Mouse (Mus musculus): Measurements from ENCODE around the gene Olfr220. TPM values are rescaled to one million over a fixed set of nuclear protein-coding genes. Genes with fewer than 3 reads are reported as not detected.
A peak's percentile ranks its signal among the peaks of the same experiment; 100 is the strongest.

Gene Olfr220
- 0.09 TPM in 1 of 2 replicates, not detected in the other for polyA plus RNA-seq (2015; fragmentation: Nextera tagmentation; extraction: Ambion mirVana)

GRCm38 (mm10) chr1:174441782-174442181, at the start of gene Olfr220:
Gene Olfr220, plus strand, starts transcription at chr1:174442082.
- Histone ChIP-seq H3K4me2 (replicated peaks) (no peak within 1 kb of the TSS), H3K36me3 (no peaks in the 10 kb centered on the region), H3K9ac (no peak within 1 kb of the TSS), H3K27ac (replicated peaks) (no peak within 1 kb of the TSS), H3K9me3 (replicated peaks) (no peaks in the 10 kb centered on the region), H3K4me1 (no peaks in the 10 kb centered on the region), H3K27me3 (no peaks in the 10 kb centered on the region), H3K4me3 (replicated peaks) (no peak within 1 kb of the TSS)
- WGBS = 75% methylated on average over 1 of the region's 1 CpGs
- no peak for ATAC-seq (ENCODE audit: insufficient number of reproducible peaks, low FRiP score, low TSS enrichment, low read depth)

GRCm38 (mm10) chr1:174422959-174423358, 18.9 kb upstream of the Olfr220 start:
- Histone ChIP-seq H3K9me3 (replicated peaks) (no peaks in the 10 kb centered on the region), H3K27ac (replicated peaks) (no peak overlapping the region), H3K36me3 (no peaks in the 10 kb centered on the region), H3K27me3 (no peaks in the 10 kb centered on the region), H3K4me3 (replicated peaks) (no peak overlapping the region), H3K9ac (no peak overlapping the region), H3K4me1 (no peaks in the 10 kb centered on the region), H3K4me2 (replicated peaks) (no peak overlapping the region)
- WGBS = 87% methylated on average over 4 of the region's 4 CpGs
- no peak for ATAC-seq (ENCODE audit: insufficient number of reproducible peaks, low FRiP score, low TSS enrichment, low read depth)

GRCm38 (mm10) chr1:174423764-174424163, 18.1 kb upstream of the Olfr220 start, which contains the start of gene Olfr414:
Gene Olfr414, plus strand, starts transcription at chr1:174424064.
- no peaks in the 10 kb centered on the region for H3K9me3 ChIP-seq (replicated peaks)
- no peaks in the 10 kb centered on the region for H3K4me1 ChIP-seq
- H3K9ac ChIP-seq = no peak within 1 kb of the TSS
- 51% methylated on average over 1 of the region's 1 CpGs for WGBS
- no peaks in the 10 kb centered on the region for H3K36me3 ChIP-seq
- H3K4me3 ChIP-seq (replicated peaks) = no peak within 1 kb of the TSS
- ATAC-seq (ENCODE audit: insufficient number of reproducible peaks, low FRiP score, low TSS enrichment, low read depth) = no peak
- no peak within 1 kb of the TSS for H3K4me2 ChIP-seq (replicated peaks)
- no peaks in the 10 kb centered on the region for H3K27me3 ChIP-seq
- no peak within 1 kb of the TSS for H3K27ac ChIP-seq (replicated peaks)

GRCm38 (mm10) chr1:174426180-174426986, 15.5 kb upstream of the Olfr220 start:
- H3K4me3 ChIP-seq (replicated peaks) = no peak overlapping the region
- WGBS = 44% methylated on average over 3 of the region's 3 CpGs
- H3K27me3 ChIP-seq = no peaks in the 10 kb centered on the region
- H3K4me1 ChIP-seq = no peaks in the 10 kb centered on the region
- no peak overlapping the region for H3K4me2 ChIP-seq (replicated peaks)
- no peak overlapping the region for H3K9ac ChIP-seq
- no peak overlapping the region for H3K27ac ChIP-seq (replicated peaks)
- H3K36me3 ChIP-seq = no peaks in the 10 kb centered on the region
- H3K9me3 ChIP-seq (replicated peaks) = no peaks in the 10 kb centered on the region
- ATAC-seq (ENCODE audit: insufficient number of reproducible peaks, low FRiP score, low TSS enrichment, low read depth) = no peak

GRCm38 (mm10) chr1:174427402-174427801, 14.5 kb upstream of the Olfr220 start:
- H3K9me3 ChIP-seq (replicated peaks) = no peaks in the 10 kb centered on the region
- ATAC-seq (ENCODE audit: insufficient number of reproducible peaks, low FRiP score, low TSS enrichment, low read depth) = no peak
- no peak overlapping the region for H3K9ac ChIP-seq
- no peaks in the 10 kb centered on the region for H3K4me1 ChIP-seq
- no peak overlapping the region for H3K4me2 ChIP-seq (replicated peaks)
- H3K27me3 ChIP-seq = no peaks in the 10 kb centered on the region
- no peak overlapping the region for H3K4me3 ChIP-seq (replicated peaks)
- 76% methylated on average over 1 of the region's 1 CpGs for WGBS
- no peak overlapping the region for H3K27ac ChIP-seq (replicated peaks)
- H3K36me3 ChIP-seq = no peaks in the 10 kb centered on the region

DNA sequence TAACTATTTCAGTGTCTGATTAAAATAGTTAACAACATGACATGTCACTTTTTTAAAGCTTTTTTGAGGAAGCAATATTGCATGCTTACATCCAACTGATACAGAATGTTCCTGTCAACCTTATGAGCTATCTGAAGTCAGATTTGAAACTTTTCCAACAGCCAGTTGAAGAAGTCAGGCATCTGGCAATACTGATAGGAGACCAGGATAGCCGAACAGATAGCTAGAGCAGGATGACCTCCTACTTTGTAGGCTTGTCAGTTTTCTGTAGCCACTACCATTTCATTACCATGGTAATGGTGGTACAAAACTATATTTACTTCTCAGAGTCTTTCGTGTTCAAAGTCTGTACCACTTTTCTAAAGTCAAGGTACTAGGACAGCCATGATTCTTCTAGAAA, 13.5 kb upstream of the Olfr220 start:
- Histone ChIP-seq H3K9ac (no peak overlapping the region), H3K4me1 (no peaks in the 10 kb centered on the region), H3K9me3 (replicated peaks) (no peaks in the 10 kb centered on the region), H3K27ac (replicated peaks) (no peak overlapping the region), H3K27me3 (no peaks in the 10 kb centered on the region), H3K4me3 (replicated peaks) (no peak overlapping the region), H3K4me2 (replicated peaks) (no peak overlapping the region), H3K36me3 (no peaks in the 10 kb centered on the region)
- ATAC-seq (ENCODE audit: insufficient number of reproducible peaks, low FRiP score, low TSS enrichment, low read depth) = no peak
- WGBS = 90% methylated on average over 2 of the region's 2 CpGs

GRCm38 (mm10) chr1:174434121-174434520, 7.8 kb upstream of the Olfr220 start:
- Histone ChIP-seq H3K4me2 (replicated peaks) (no peak overlapping the region), H3K9ac (no peak overlapping the region), H3K27me3 (no peaks in the 10 kb centered on the region), H3K36me3 (no peaks in the 10 kb centered on the region), H3K27ac (replicated peaks) (no peak overlapping the region), H3K4me1 (no peaks in the 10 kb centered on the region), H3K4me3 (replicated peaks) (no peak overlapping the region), H3K9me3 (replicated peaks) (no peaks in the 10 kb centered on the region)
- ATAC-seq (ENCODE audit: insufficient number of reproducible peaks, low FRiP score, low TSS enrichment, low read depth) = no peak
- 60% methylated on average over 1 of the region's 1 CpGs for WGBS

GRCm38 (mm10) chr1:174455100-174455499, 13.2 kb downstream of the Olfr220 start:
- H3K9ac ChIP-seq = no peak overlapping the region
- H3K27ac ChIP-seq (replicated peaks) = no peak overlapping the region
- ATAC-seq (ENCODE audit: insufficient number of reproducible peaks, low FRiP score, low TSS enrichment, low read depth) = no peak
- H3K36me3 ChIP-seq = no peaks in the 10 kb centered on the region
- no peak overlapping the region for H3K4me2 ChIP-seq (replicated peaks)
- no peak overlapping the region for H3K4me3 ChIP-seq (replicated peaks)
- 86% methylated on average over 2 of the region's 2 CpGs for WGBS
- no peaks in the 10 kb centered on the region for H3K9me3 ChIP-seq (replicated peaks)
- no peaks in the 10 kb centered on the region for H3K4me1 ChIP-seq
- H3K27me3 ChIP-seq = no peaks in the 10 kb centered on the region

GRCm38 (mm10) chr1:174465385-174465784, 23.5 kb downstream of the Olfr220 start:
- Histone ChIP-seq H3K4me2 (replicated peaks) (no peak overlapping the region), H3K4me3 (replicated peaks) (no peak overlapping the region), H3K9me3 (replicated peaks) (no peaks in the 10 kb centered on the region), H3K9ac (no peak overlapping the region), H3K27ac (replicated peaks) (no peak overlapping the region), H3K36me3 (no peaks in the 10 kb centered on the region), H3K4me1 (no peaks in the 10 kb centered on the region), H3K27me3 (no peaks in the 10 kb centered on the region)
- 78% methylated on average over 3 of the region's 3 CpGs for WGBS
- no peak for ATAC-seq (ENCODE audit: insufficient number of reproducible peaks, low FRiP score, low TSS enrichment, low read depth)

DNA sequence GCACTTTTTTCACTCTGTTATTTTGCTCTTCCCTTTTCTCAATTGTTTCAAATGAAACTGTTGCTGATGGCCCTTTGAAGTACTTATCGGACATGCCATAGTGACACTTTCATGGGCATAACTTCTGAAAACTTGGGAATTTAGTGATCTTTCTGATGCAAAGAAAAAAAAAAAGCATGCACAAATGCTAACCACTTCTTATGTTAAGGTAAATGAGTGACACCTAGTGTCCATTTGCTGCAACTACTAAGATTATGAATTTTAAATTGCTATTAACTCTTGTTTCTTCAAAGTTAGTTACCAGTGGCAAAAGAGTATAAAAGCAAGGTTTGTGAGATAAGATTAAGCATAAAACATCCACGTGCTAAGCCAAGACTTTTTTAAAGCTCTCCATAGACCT, 24.4 kb downstream of the Olfr220 start:
- Histone ChIP-seq H3K4me3 (replicated peaks) (no peak overlapping the region), H3K27me3 (no peaks in the 10 kb centered on the region), H3K36me3 (no peaks in the 10 kb centered on the region), H3K27ac (replicated peaks) (no peak overlapping the region), H3K4me2 (replicated peaks) (no peak overlapping the region), H3K9me3 (replicated peaks) (no peaks in the 10 kb centered on the region), H3K4me1 (no peaks in the 10 kb centered on the region), H3K9ac (no peak overlapping the region)
- ATAC-seq (ENCODE audit: insufficient number of reproducible peaks, low FRiP score, low TSS enrichment, low read depth) = no peak
- WGBS = 40% methylated on average over 2 of the region's 2 CpGs

DNA sequence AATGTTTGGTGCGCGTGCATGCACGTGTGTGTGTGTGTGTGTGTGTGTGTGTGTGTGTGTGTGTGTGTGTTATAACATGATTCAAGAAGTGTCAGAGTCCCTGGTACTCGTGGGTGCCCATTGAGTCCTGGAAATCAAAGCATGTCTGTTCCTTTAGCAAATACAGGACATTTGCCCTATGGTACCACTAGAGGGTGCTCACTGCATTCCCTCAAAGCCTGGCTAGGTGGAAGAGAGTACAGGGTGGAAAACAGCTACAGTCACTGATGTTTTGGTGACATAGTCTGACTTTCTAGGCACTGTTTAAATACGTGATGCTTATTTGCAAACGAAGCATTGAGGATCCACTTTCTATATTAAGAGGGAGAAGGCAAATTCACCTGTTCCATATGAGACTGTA, 27.9 kb downstream of the Olfr220 start:
- 0 out of 2 replicates have a peak, but pooled peaks have one; percentile 29 for ATAC-seq (ENCODE audit: insufficient number of reproducible peaks, low FRiP score, low TSS enrichment, low read depth)
- no peaks in the 10 kb centered on the region for H3K27me3 ChIP-seq
- H3K27ac ChIP-seq (replicated peaks) = no peak overlapping the region
- H3K36me3 ChIP-seq = no peaks in the 10 kb centered on the region
- no peaks in the 10 kb centered on the region for H3K9me3 ChIP-seq (replicated peaks)
- H3K4me1 ChIP-seq = no peaks in the 10 kb centered on the region
- H3K9ac ChIP-seq = no peak overlapping the region
- H3K4me3 ChIP-seq (replicated peaks) = no peak overlapping the region
- no peak overlapping the region for H3K4me2 ChIP-seq (replicated peaks)
- WGBS = 2% methylated on average over 6 of the region's 6 CpGs

DNA sequence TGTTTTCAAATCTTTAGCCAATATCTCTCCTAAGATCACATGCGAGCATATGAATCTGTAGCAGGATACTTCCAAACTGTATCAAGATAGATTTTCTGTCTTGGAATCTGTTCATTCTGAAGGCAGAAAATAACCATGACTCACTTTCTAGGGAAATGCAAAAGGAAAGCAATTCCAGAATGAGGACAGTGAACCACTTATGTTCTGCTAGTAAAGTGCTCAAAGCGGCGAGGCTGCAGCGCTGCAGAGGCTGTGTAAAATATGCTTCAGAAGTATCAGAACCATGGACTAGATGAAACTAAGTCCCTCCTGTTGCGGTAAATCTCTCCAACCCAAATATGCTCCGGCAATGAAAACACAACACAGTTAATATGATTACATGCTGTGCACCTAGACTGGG, 40.7 kb downstream of the Olfr220 start:
- 86% methylated on average over 6 of the region's 6 CpGs for WGBS
- no peak for ATAC-seq (ENCODE audit: insufficient number of reproducible peaks, low FRiP score, low TSS enrichment, low read depth)
- Histone ChIP-seq H3K4me2 (replicated peaks) (no peak overlapping the region), H3K9ac (no peak overlapping the region), H3K27ac (replicated peaks) (no peak overlapping the region), H3K4me1 (no peaks in the 10 kb centered on the region), H3K27me3 (no peaks in the 10 kb centered on the region), H3K9me3 (replicated peaks) (no peaks in the 10 kb centered on the region), H3K4me3 (replicated peaks) (no peak overlapping the region), H3K36me3 (no peaks in the 10 kb centered on the region)
